Mouse (Mus musculus): ENCODE results near the gene Robo4. TPM values are rescaled to one million over a fixed set of nuclear protein-coding genes. Genes with fewer than 3 reads are reported as not detected.

The Robo4 gene
- total RNA-seq, 2 experiments from 2014 or later: 6.5 to 7.4 TPM

DNA sequence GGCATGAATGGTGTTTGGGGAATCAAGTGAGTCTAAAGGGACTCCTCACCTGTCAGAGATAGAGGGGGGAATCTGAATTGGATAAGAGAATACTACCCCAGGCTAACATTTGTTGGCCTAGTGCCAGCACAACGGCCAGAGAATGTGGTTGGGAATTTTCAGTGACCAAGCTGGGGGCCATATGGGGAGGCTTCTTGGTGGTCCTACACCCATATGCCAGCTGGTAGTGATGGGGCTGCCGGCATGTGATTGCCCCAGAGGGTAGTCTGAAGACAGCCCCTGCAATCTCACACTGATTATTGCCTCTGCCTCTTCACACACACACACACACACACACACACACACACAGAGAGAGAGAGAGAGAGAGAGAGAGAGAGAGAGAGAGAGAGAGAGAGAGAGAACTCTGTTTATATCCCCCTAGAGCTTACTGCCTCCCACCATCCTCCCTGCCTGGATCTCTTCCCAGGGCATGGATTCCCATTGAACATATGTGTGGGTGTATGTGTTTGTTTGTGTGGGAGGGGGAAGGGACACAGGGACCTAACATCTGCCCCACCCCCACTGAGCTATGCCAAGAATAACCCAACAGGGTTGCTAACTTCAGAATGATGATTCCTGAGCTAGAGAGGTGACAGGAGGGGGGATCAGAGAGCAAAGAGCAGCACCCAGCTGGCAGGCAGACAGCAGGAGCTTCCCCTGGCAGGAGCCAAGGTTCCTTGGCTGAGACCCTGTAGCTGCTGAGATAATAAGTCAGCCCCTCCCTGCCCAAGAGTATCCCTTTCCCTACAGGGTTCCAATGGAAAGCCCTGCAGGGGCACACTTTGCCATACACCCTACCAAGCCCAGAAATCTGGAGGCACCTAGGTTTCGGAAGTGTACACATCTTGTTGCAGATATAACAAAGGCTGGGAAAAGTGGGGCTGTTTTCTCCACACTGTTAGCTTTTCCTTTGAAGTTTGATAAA is 36.4 kb downstream of the Robo4 start:
- DNase-seq: peak; percentile 61
- intact Hi-C loops (cut with DNase I): loop anchor here (10.0 kb wide), 1 partner anchor 497 kb away; no protein-coding TSS in a partner anchor

DNA sequence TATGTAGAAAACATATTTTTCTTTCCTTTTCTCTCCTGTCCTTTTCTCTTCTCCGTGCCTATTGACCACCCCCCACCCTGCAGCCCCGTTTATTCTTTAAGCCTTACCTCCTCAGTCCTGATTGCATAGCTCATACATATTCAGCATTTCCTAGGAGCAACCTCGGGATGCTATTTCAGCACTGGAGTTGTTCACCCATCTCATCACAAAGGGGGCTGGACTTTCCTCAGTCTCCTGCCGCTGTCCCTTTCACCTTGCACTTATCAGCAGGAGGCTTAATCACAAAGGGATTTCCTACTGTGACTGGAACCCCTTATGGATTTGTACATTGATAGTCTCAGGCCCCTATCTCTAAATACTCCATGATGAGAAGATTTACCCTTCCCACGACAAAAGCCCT is 50.7 kb downstream of the Robo4 start:
- no peak for DNase-seq
- intact Hi-C loops (cut with DNase I): no loop called here

DNA sequence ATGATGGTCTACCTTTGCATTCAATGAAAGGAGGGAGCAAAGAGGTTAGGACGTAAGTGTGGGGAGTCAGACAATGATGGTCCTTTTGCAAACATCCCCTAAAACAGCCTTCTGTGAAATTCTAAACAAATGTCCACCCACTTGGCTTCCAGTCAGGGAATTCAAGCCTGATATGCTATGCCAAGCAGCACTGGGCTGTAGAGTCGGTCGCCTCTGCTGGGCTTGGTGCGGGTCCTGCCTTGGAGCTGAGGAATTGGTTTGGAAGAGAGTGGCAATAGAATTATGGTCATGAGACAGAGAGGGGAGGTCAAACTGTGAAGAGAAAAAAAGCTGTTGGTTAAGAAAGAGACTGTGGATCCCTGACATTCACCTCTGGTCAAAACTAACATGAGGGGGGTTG is 51.6 kb downstream of the Robo4 start:
- DNase-seq: no peak
- intact Hi-C loops (cut with DNase I): no loop called here

DNA sequence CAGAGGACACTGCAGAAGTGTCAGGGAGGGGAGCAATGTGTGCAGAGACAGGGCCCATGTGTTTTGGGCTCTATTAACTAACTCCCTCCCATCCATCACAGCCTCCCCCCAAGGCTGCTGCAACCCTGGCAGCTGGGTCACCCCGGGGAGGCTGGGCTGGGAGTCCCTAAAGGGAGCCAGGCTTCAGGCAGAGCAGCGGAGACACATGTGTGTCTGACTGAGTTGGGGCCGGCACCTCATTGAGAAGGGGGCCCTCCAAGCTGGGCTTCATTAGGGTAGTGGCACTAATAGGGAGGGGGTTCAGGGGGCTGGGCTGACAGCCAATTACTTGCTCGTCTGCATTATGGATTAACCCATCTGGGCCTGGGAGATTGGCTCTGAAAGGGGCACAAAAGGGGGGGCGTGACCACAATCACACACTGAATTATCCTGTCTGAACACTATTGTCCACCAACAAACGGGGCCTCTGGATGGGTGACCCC is 52.4 kb downstream of the Robo4 start:
- peak; percentile 34 for DNase-seq
- intact Hi-C loops (cut with DNase I): no loop called here

DNA sequence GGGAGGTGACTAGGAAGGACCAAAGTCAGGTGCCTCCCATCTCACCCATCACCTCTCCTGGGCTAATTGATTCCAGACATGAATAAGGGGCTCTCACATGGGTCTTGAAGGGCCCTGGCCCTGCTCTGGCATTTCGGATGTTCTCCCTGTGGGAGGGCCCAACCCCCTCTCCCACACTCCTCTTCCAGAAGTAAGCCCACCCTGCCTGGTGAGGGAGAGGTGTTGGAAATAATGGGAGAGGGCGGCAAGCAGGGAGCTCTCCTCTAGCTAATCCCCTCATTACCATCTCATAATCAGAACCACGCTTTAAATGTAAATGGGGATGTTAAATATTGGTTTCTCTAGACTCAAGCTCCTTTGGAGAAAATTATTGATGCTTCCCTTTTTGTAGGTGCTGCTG is 53.3 kb downstream of the Robo4 start:
- intact Hi-C loops (cut with DNase I): no loop called here
- DNase-seq: no peak

DNA sequence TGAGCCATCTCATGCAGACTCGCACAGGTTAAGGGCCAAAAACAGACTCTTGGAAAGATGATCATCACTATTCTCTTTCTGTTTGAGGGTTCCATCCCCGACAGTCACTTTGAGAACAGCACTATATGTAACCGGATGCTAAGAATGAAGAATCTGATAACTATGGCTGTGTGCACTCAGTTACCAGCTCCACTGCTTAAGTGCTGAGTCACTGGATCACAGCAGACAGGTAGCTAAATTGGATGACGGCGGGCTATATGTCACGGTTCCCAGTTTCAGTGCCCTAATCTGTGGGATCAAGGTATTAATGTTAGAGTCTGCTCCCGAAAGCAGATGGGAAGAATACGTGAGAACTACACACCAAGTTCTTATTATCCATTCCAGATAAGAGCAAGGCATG is 54.2 kb downstream of the Robo4 start:
- intact Hi-C loops (cut with DNase I): no loop called here
- no peak for DNase-seq

DNA sequence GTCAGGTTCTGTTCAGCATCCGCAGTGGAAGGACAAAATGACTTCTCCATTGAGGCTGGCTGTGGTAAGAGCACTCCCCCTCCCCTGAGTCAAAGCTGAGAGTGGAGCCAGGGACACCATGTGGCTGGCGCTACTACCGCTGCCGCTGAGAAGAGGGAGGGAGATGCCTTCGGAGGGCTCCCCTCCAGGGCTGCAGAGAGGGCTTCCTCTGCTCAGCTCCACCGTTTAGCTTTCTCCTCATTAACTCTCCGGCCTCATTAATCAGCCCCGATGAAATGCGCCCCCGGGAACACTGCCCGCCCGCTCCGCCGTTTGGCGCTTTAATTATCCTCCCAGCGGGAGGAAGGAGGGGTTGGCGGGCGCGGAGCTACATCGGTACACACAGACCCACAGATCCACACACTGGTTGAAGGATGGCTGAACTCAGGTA is 54.8 kb downstream of the Robo4 start:
- peak; percentile 78 for DNase-seq
- intact Hi-C loops (cut with DNase I): no loop called here

DNA sequence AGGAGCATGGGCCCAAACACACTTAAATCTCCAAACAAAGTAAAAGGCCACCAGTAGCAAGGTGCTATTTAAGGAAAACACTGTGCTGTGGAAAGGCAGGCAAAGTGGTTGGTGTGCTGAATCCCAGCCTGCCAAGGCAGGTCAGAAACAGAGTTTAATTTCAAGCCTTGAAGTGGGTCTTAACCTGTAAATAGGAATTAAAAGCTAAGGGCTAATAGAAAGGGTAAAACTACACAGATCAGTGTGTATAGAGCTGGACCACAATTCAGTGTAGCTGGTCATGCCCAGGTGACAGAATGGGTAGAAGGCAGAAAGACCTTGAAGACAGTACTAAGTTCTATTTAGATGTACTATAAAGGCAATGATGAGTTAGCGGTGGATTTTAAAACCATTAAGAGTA is 55.5 kb downstream of the Robo4 start:
- no peak for DNase-seq
- intact Hi-C loops (cut with DNase I): no loop called here

DNA sequence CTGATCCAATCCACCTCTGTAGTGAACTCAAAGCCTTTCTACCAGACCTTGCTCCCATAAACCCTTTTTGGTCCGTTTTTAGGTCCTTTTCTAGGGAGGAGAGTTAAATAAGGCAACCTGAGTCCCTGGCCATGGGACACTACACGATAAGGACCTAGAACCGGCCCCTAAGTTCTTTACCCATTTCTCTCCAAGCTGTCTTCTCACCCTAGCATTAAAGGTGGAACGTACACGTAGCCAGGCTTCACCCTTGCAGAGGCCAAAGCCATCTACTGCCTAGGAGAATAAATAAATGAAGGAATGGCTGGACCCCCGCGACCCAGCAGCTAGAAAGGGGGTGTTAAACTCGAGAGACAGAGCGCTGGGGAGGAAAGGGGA is 58.0 kb downstream of the Robo4 start:
- no peak for DNase-seq

DNA sequence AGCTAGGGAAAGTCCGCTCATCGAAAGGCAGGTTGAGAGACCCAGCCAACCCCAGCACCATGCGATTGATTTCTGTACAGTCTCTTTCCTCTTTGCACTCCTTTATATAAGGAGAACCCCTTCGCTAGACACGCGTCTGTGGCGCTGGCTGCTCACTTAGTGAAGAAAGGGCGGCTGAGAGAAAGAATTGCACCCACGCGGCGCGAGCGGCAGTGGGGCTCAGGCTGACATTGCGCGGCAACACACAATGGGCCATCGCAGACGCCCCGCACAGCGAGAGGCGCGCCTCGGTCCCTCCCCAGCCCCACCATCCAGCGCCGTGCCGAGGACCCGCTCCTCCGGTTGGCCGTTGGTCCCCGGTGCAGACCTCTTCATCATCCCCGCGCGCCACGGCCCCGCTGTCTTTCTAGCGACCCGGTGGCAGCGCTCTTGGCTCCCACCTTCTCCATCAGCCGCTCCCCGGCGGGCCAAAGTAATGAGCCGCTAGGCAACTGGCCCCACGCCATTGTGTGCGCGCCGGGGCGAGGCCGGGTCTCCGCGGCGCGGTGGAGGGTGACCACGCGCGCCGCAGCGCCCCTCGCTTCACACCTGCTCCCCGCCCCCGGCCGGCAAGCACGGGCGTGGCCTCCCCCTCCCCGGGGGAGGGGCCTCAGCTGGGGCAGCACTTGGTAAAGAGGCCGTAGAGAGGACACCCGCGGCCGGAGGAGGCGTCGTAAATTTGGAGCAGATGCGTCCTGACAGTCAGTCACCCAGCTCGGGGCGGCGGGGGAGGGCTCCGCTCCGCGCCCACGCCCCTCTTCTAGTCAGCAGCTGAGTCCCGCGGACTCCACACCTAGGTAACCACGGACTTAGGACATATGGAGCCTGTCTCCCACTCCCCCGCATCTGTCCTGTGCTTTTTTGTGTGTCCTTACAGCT is 58.6 kb downstream of the Robo4 start:
- intact Hi-C loops (cut with DNase I): loop anchor here (10.0 kb wide), 1 partner anchor 474 kb away; no protein-coding TSS in a partner anchor
- peak; percentile 68 for DNase-seq

More for the DNA sequence above, 58.0 kb downstream of the Robo4 start:
- intact Hi-C loops (cut with DNase I): loop anchor here (10.0 kb wide), 1 partner anchor 475 kb away; no protein-coding TSS in a partner anchor

GRCm38 (mm10) chr9:37460961-37461340 is 59.3 kb downstream of the Robo4 start:
- no peak for DNase-seq
- intact Hi-C loops (cut with DNase I): loop anchor here (10.0 kb wide), 1 partner anchor 474 kb away; no protein-coding TSS in a partner anchor

DNA sequence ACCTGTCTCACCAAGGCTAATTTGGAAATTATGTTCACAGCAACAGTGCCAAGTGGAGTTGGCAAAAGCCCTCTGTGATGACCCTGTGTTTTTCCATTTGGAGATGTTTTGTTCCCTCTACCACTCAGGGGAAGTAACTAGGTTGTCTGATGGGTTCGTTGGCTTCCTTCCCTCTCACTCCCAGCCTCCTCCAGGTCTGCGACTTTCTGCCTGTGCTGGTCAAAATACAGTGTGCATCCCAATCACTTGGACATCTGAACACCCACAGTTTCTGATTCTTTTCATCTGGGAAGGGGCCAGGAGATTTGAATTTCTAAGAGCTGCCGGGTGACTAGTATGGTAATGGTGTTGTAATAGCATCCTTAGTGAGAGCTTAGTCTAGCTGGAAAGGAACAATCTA is 59.9 kb downstream of the Robo4 start:
- DNase-seq: no peak
- intact Hi-C loops (cut with DNase I): loop anchor here (10.0 kb wide), 1 partner anchor 473 kb away; no protein-coding TSS in a partner anchor

DNA sequence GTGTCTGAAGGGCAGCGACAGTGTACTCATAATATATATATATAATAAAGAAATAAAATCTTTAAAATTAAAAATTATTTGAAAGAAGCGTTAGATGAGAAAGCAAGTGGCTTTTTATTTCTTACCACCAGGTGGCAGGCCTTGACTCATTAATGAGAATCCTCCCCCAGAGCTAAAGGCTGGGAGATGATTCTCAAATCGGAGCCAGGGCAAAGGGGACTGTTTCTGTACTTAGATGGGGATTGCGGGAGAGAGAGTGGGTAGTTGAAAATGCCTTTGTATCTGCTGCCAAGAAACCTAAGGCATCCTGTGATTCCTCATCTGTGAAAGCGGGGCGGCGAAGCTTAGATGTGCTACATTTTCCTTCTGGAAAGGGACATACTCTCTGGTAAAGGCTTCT is 61.1 kb downstream of the Robo4 start:
- peak; percentile 44 for DNase-seq
- intact Hi-C loops (cut with DNase I): loop anchor here (2.0 to 10.0 kb wide), 2 partner anchors 154 to 472 kb away; no protein-coding TSS in a partner anchor

Other genes starting within 250 kb of the Robo4 start
- 1 to 10 TPM; 6.1 to 6.5 TPM for gene Tmem218, start 193.7 kb upstream of the Robo4 start, total RNA-seq (2021)
- 1 to 10 TPM; 1.0 to 1.3 TPM for gene Slc37a2, start 146.2 kb upstream of the Robo4 start, total RNA-seq (2021)
- gene Ccdc15, start 53.5 kb upstream of the Robo4 start, total RNA-seq (2021): 1 to 10 TPM; 5.5 to 5.7 TPM
- 10 to 100 TPM; 23.8 to 24.9 TPM for gene Hepacam, start 34.5 kb upstream of the Robo4 start, total RNA-seq (2021)
- 1 to 10 TPM; 6.1 to 6.6 TPM for gene Robo3, start 31.3 kb downstream of the Robo4 start, total RNA-seq (2021)
- 10 to 100 TPM; 45.4 to 56.0 TPM for gene Msantd2, start 87.4 kb downstream of the Robo4 start, total RNA-seq (2021)
- gene Esam, start 126.2 kb downstream of the Robo4 start, total RNA-seq (2021): 10 to 100 TPM; 30.8 to 30.9 TPM
- gene Vsig2, start 137.4 kb downstream of the Robo4 start, total RNA-seq (2021): 1 to 10 TPM; 3.4 TPM
- 100 to 1,000 TPM; 616 to 622 TPM for gene Nrgn, start 151.0 kb downstream of the Robo4 start, total RNA-seq (2021)
- 10 to 100 TPM; 10.5 to 11.1 TPM for gene Siae, start 153.8 kb downstream of the Robo4 start, total RNA-seq (2021)
- gene Spa17, start 211.8 kb downstream of the Robo4 start, total RNA-seq (2021): 1 to 10 TPM; 1.3 to 1.6 TPM

Data from left cerebral cortex, postnatal 4 days (tissue).